Mouse (Mus musculus): ENCODE results near the gene Aen. TPM values are rescaled to one million over a fixed set of nuclear protein-coding genes. Genes with fewer than 3 reads are reported as not detected.

The Aen gene
- total and polyA plus RNA-seq, 3 experiments, result 69.1 to 74.2 (median 72.9) TPM

- no peak overlapping the region for H3K9ac ChIP-seq (ENCODE audit: insufficient read depth, low read depth)
- no peak for DNase-seq (ENCODE audit: extremely low read depth)
- H3K4me2 ChIP-seq (ENCODE audit: insufficient read depth, low read depth, poor library complexity, severe bottlenecking), result no peak overlapping the region
- in situ Hi-C loops (cut with MboI; ENCODE audit: low pct_ligation_motif_present, low pct_unique_long_range_greater_than_20kb, low sequenced_read_pairs), result no loop called here
- no peaks in the 10 kb centered on the region for H3K79me2 ChIP-seq (replicated peaks; ENCODE audit: control insufficient read depth, extremely low read depth, insufficient read depth, poor library complexity, severe bottlenecking)
- H3K36me3 ChIP-seq (replicated peaks in 1 of 2; ENCODE audit: control insufficient read depth in 1 of 2, insufficient read depth in 1 of 2, low read length in 1 of 2), result no peaks in the 10 kb centered on the region
- H3K4me1 ChIP-seq (ENCODE audit: control insufficient read depth in 1 of 2, insufficient read depth in 2 of 2), result no peaks in the 10 kb centered on the region
- no peak overlapping the region for H3K27ac ChIP-seq (ENCODE audit: insufficient read depth, low read depth)
- H3K9me3 ChIP-seq (replicated peaks; ENCODE audit: low read length), result no peaks in the 10 kb centered on the region
- dilution Hi-C loops (cut with MboI; ENCODE audit: extremely low pct_ligation_motif_present, extremely low pct_unique_long_range_greater_than_20kb, low sequenced_read_pairs), result no loop called here
- TF ChIP-seq MXI1 (IDR thresholded peaks at IDR 0.05; ENCODE audit: low read depth, low read length) (no peak), GABPA (IDR thresholded peaks at IDR 0.05; ENCODE audit: insufficient replicate concordance, low read depth, low read length) (no peak), PAX5 (IDR thresholded peaks at IDR 0.05; ENCODE audit: low read length) (no peak), BHLHE40 (IDR thresholded peaks at IDR 0.05; ENCODE audit: low read depth, low read length) (no peak), SIN3A (IDR thresholded peaks at IDR 0.05; ENCODE audit: low read length) (no peak), UBTF (IDR thresholded peaks at IDR 0.05; ENCODE audit: low read depth, low read length) (no peak), POLR2A (IDR thresholded peaks at IDR 0.05; ENCODE audit: low read depth, low read length) (no peak), HCFC1 (IDR thresholded peaks at IDR 0.05; ENCODE audit: low read depth, low read length) (no peak), RAD21 (IDR thresholded peaks at IDR 0.05; ENCODE audit: low read depth, low read length) (no peak), POLR2AphosphoS2 (IDR thresholded peaks at IDR 0.05; ENCODE audit: low read depth, low read length) (no peak), MAFK (IDR thresholded peaks at IDR 0.05; ENCODE audit: insufficient replicate concordance, low read length) (no peak), CHD1 (IDR thresholded peaks at IDR 0.05; ENCODE audit: low read depth, low read length) (no peak), CHD2 (IDR thresholded peaks at IDR 0.05; ENCODE audit: low read length) (no peak), ZKSCAN1 (IDR thresholded peaks at IDR 0.05; ENCODE audit: borderline replicate concordance, low read depth, low read length) (no peak), ZC3H11A (IDR thresholded peaks at IDR 0.05; ENCODE audit: low read depth, low read length) (no peak), KAT2A (IDR thresholded peaks at IDR 0.05; ENCODE audit: insufficient replicate concordance, low read length) (no peak), USF2 (conservative IDR thresholded peaks at IDR 0.05; ENCODE audit: low read depth, low read length) (no peak), CTCF (conservative IDR thresholded peaks at IDR 0.05 in 1 of 2, IDR thresholded peaks at IDR 0.05 in 1 of 2; ENCODE audit: low read depth in 2 of 2, low read length in 2 of 2) (no peak), NELFE (IDR thresholded peaks at IDR 0.05; ENCODE audit: low read depth, low read length) (no peak)
- H3K27me3 ChIP-seq (replicated peaks), result peaks cover 92% of the 10 kb centered on the region
- H3K4me3 ChIP-seq (replicated peaks in 1 of 3; ENCODE audit: low read depth in 2 of 3, low read length in 2 of 3, poor library complexity in 1 of 3), result no peak overlapping the region
Observed at GRCm38 (mm10) chr7:78938957-78939602, 43.4 kb downstream of the Aen start.

DNA sequence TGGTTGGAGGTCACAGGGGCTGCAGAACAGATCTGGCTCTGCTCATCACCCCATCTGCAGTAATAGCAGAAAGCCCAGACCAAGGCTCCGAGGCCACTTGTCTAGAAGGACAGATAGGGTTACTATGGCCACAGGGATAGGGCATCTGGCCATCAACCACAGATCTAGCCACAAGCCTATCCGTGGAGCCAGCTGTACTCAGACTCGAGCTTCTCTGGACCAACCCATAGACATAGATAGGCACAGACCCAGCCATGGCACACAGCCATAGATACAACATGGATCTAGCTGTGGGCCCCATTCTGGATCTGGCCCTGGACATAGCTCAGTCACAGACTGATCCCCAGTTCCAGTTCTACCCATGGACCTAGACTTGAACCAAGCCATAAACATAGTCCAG, 45.3 kb downstream of the Aen start:
- no peak overlapping the region for H3K27ac ChIP-seq (ENCODE audit: insufficient read depth, low read depth)
- in situ Hi-C loops (cut with MboI; ENCODE audit: low pct_ligation_motif_present, low pct_unique_long_range_greater_than_20kb, low sequenced_read_pairs) (no loop called here), dilution Hi-C loops (cut with MboI; ENCODE audit: extremely low pct_ligation_motif_present, extremely low pct_unique_long_range_greater_than_20kb, low sequenced_read_pairs) (no loop called here)
- H3K79me2 ChIP-seq (replicated peaks; ENCODE audit: control insufficient read depth, extremely low read depth, insufficient read depth, poor library complexity, severe bottlenecking), result no peaks in the 10 kb centered on the region
- no peaks in the 10 kb centered on the region for H3K9me3 ChIP-seq (replicated peaks; ENCODE audit: low read length)
- H3K36me3 ChIP-seq (replicated peaks in 1 of 2; ENCODE audit: control insufficient read depth in 1 of 2, insufficient read depth in 1 of 2, low read length in 1 of 2), result no peaks in the 10 kb centered on the region
- H3K4me2 ChIP-seq (ENCODE audit: insufficient read depth, low read depth, poor library complexity, severe bottlenecking), result no peak overlapping the region
- no peak for TF ChIP-seq CTCF (conservative IDR thresholded peaks at IDR 0.05 in 1 of 2, IDR thresholded peaks at IDR 0.05 in 1 of 2; ENCODE audit: low read depth in 2 of 2, low read length in 2 of 2)
- no peak for TF ChIP-seq ZKSCAN1 (IDR thresholded peaks at IDR 0.05; ENCODE audit: borderline replicate concordance, low read depth, low read length)
- no peak for TF ChIP-seq ELF1 (IDR thresholded peaks at IDR 0.05; ENCODE audit: low read depth, low read length)
- TF ChIP-seq CHD2 (IDR thresholded peaks at IDR 0.05; ENCODE audit: low read length), result no peak
- TF ChIP-seq JUND (conservative IDR thresholded peaks at IDR 0.05; ENCODE audit: low read depth, low read length), result no peak
- TF ChIP-seq BHLHE40 (IDR thresholded peaks at IDR 0.05; ENCODE audit: low read depth, low read length), result no peak
- H3K4me1 ChIP-seq (ENCODE audit: control insufficient read depth in 1 of 2, insufficient read depth in 2 of 2), result no peaks in the 10 kb centered on the region
- peaks cover 93% of the 10 kb centered on the region for H3K27me3 ChIP-seq (replicated peaks)
- no peak overlapping the region for H3K9ac ChIP-seq (ENCODE audit: insufficient read depth, low read depth)
- no peak overlapping the region for H3K4me3 ChIP-seq (replicated peaks in 1 of 3; ENCODE audit: low read depth in 2 of 3, low read length in 2 of 3, poor library complexity in 1 of 3)
- no peak for DNase-seq (ENCODE audit: extremely low read depth)

All from CH12.LX (cell line).